Mouse (Mus musculus) CH12.LX (cell line): ENCODE measurements at regions not wholly inside any gene's neighbourhood (a gene's known extent, or its start where the extent isn't known, plus 50 kb on each side); places are given as distances from the start of the nearest gene placed in this dataset.

Source experiments
- CTCF ChIP-seq, 2 experiments: IDR thresholded peaks in 1 of 2; conservative IDR thresholded peaks in 1 of 2; 2 replicates each; pipeline ENCODE4 v1.5.1; 2011 to 2012; ENCODE audit warnings: low read depth in 2 of 2, low read length in 2 of 2, improper control_type of control experiment in 1 of 2, inconsistent platforms in 1 of 2, mild to moderate bottlenecking in 1 of 2, moderate library complexity in 1 of 2
- EP300 ChIP-seq: IDR thresholded peaks from 2 replicates; pipeline ENCODE4 v1.6.1; 2011; ENCODE audit warnings: low read length, improper control_type of control experiment
- PAX5 ChIP-seq: IDR thresholded peaks from 2 replicates; pipeline ENCODE4 v1.6.1; 2012; ENCODE audit warnings: low read length, inconsistent platforms, mixed read lengths
- POLR2A ChIP-seq: IDR thresholded peaks from 2 replicates; pipeline ENCODE4 v1.6.1; 2011; ENCODE audit warnings: low read depth, mild to moderate bottlenecking, improper control_type of control experiment, low read length
- TCF12 ChIP-seq: IDR thresholded peaks from 2 replicates; pipeline ENCODE4 v1.6.1; 2014; ENCODE audit warnings: low read depth, mild to moderate bottlenecking, inconsistent platforms, low read length, improper control_type of control experiment
- UBTF ChIP-seq: IDR thresholded peaks from 2 replicates; pipeline ENCODE4 v1.6.1; 2012; ENCODE audit warnings: low read depth, mild to moderate bottlenecking, inconsistent platforms, low read length, improper control_type of control experiment, moderate library complexity
- ZKSCAN1 ChIP-seq: IDR thresholded peaks from 2 replicates; pipeline ENCODE4 v1.6.1; 2012; ENCODE audit warnings: low read depth, inconsistent platforms, low read length, improper control_type of control experiment, borderline replicate concordance

DNA sequence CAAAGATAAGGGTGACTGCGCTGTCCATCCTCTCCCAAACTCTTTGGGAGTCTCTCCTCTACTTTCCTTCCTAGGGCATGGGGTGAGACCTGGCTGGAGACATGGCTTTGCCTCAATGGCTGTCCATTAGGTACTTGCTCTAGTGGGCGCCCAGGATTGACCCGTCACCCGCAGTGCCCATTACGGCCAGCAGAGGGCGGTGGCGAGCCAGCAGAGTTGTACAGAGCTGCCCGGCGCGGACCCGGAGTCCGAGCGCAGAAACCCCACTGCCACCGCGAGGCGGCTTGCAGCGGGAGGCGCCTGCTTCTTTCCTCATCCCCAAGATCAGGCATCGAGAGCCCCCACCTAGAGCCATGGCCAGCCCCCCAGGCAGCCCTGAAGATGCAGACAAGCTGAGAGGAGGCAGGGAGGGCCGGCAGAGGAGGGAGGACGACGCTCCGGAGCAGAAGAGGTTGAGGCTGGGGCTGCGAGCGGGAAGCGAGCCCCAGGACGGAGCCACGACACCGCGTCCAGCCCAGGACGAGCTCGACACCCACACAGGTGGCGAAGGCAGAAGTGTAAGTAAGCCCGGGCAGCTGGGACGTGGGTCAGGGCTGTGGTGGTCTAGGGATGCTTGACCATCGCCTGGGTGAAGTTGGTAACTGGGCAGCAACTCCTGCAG lies 50.9 kb upstream of the Eef2kmt start:
- TF ChIP-seq CTCF (conservative IDR thresholded peaks at IDR 0.05 in 1 of 2, IDR thresholded peaks at IDR 0.05 in 1 of 2; ENCODE audit: low read depth in 2 of 2, low read length in 2 of 2) (peak; percentile 75 to 98), POLR2A (no peak), UBTF (no peak), ZKSCAN1 (no peak), EP300 (no peak), PAX5 (no peak), TCF12 (no peak)
